Mouse (Mus musculus): ENCODE measurements around the gene Taf12.

- no peak for TF ChIP-seq CTCF (IDR thresholded peaks at IDR 0.05; ENCODE audit: low read depth)
- TF ChIP-seq EP300 (IDR thresholded peaks at IDR 0.05; ENCODE audit: low read depth), result no peak
These were observed 55.7 kb downstream of the Taf12 start for GRCm38 (mm10) chr4:132329835-132330354.

Data from liver, postnatal 0 days (tissue).